Mouse (Mus musculus): ENCODE measurements at regions not wholly inside any gene's neighbourhood (a gene's known extent, or its start where the extent isn't known, plus 50 kb on each side); places are given as distances from the start of the nearest gene placed in this dataset.

- DNase-seq, result no peak
Measured at GRCm38 (mm10) chr8:10866696-10867395, 141.4 kb downstream of the Irs2 start.

GRCm38 (mm10) chr8:10865941-10866513 is 142.2 kb downstream of the Irs2 start:
- DNase-seq, result no peak

DNA sequence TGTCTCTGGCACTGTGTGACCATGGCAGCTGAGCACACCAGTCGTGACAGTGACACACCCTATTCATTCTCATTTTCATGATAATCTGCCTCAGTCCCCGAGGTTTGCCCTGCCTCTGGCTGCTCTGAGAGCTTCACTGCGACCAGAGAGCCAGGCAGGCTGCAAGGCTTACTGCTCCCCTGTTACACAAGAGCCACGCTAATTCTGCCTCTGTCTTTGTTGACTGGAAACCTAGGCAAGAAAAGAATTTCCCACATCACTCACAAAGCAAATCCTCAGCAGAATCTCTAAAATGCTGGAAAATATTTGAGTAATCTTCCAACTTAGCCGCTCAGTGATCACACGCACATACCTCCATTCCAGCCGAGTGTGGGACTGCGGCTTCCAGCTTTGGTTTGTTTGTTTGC is 142.8 kb downstream of the Irs2 start:
- DNase-seq, result no peak

DNA sequence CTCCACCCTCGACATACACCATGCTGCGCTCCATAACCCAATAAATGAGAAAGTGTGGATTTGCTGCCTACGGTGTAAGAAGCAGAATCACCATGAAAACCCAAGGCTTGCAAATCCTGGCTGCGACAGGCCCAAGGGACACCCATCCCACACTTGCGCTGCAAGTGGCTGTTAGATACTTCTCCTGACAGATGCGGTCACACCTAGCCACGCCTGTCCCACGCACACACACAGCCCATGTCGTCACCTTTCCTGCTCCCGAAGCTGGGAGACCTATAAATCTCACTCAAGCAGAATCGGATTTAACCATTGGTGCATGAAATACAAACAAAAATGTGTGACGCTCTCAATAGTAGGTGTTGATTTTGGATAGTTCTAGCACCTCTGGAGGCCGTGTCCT is 145.8 kb downstream of the Irs2 start:
- no peak for DNase-seq

DNA sequence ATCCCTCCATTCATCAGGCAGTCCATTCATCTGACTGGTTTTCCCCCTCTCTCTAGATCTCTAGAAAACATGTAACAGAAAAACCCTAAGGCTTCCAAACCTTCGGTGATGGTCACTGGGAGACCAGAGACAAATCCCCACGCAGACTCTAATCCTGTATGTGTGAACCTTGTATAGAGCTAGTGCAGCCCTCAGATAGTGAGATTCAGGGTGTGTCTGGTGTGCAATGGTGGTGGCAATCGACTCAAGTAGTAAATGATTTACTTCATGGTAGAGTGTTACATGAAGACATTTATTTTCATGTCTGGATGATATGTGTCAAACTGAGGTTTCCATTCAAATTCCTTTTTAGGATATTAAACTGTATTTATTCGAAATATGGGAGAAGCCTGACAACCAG is 147.4 kb downstream of the Irs2 start:
- DNase-seq, result no peak

DNA sequence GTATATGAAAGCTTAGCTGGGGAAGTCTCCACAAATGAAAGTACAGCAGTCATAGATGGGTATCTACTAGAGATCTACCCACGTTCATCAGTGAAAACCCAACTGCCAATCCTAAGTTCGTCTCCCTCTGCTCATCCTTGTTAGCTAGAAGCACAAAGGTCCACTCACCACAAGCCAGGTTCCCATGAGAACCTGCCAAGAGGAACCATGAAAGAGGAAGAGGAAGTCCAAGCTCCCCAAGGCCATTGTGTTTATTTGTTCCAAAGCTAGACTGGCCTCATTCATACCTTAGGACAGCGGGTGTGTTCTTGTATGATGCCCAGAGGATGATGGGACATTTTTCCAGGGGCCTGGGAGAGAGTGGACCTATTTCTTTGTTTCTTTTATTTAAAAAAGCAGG is 150.4 kb downstream of the Irs2 start:
- DNase-seq, result no peak

- no peak for DNase-seq
Measured at GRCm38 (mm10) chr8:10856996-10857720, 151.1 kb downstream of the Irs2 start.

GRCm38 (mm10) chr8:10855696-10856095 is 152.6 kb downstream of the Irs2 start:
- DNase-seq, result no peak

DNA sequence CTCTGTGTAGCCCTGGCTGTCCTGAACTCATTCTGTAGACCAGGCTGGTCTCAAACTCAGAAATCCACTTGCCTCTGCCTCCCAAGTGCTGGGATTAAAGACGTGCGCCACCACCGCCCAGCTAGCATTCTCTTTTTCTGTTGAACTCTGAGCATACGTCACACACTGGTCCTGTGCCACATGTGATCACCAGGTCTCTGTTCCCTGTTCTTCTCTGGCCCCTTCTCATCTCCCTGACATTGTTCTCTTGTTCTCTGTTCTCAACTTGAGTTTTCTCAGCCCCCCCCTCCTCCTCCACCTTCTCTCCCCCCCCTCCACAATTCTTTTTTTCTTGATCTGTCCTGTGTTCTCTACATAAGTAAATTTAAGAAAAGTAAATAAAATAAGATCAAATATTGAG is 153.1 kb downstream of the Irs2 start:
- DNase-seq, result no peak

DNA sequence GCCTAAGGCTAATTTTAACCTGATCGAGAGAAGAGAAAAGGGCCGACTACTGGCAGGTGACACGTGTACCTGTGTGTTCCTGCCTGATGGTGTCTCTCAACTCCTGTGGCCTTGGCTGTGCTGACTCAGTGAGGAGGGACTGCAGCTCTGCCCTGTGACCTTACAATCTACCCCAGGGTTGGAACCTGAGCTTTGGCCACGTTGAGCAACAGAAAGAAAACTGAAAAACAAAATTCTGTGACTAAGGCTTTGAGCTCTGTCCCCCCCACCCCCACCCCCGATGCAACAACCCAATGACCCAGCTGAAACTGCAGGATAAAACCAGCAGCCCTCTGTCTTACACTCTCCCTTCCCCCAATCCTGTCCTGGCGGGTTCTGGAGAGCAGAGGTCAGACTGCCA is 153.7 kb downstream of the Irs2 start:
- DNase-seq, result no peak

DNA sequence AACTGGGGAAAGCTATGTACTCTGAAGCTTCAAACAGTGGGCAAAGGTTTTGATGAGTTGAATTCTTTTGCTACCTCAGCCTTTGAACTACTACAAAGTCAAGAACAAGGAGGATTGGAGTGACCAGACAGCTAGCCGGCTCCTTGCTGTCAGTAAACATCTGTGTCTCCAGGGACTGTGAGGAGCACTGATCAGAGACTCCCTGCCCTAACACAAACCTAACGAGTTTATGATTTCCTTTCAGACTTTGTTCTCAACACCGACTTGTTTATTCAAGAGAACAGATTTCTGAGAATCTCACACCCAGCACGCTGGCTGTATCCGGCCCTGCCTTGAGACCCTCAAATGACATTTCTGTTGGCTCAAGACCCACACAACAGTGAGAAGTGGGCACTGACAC is 154.4 kb downstream of the Irs2 start:
- DNase-seq, result no peak

- DNase-seq, result no peak
Measured at GRCm38 (mm10) chr8:10849916-10850315, 158.3 kb downstream of the Irs2 start.

GRCm38 (mm10) chr8:10845607-10846006 is 162.7 kb downstream of the Irs2 start:
- no peak for DNase-seq

DNA sequence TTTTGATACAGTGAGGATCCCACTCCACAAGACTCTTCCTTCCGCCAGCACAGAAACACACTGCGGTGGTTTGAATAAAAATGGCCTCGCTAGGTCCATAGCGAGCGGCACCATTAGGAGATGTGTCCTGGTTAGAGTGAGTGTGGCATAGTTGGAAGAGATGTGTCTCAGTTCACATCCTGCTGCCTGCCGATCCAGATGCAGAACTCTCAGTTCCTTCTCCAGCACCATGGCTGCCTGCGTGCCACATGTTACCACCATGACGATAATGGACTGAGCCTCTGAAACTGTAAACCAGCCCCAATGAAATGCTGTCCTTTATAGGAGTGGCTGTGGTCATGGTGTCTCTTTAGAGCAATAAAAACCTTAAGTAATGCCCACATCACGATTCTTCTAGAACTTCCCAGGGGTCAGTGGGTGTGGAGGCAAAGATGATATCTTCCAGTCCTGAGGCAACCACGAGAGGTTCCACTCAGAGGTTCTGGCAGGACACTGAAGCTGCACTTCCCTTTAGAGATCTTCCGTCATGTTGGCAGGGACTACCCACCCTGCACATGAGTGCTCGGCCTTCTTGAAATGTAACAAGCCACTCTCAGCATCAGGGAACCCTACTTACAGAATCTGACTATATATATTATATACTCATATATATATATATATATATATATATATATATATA is 167.3 kb downstream of the Irs2 start:
- no peak for DNase-seq

DNA sequence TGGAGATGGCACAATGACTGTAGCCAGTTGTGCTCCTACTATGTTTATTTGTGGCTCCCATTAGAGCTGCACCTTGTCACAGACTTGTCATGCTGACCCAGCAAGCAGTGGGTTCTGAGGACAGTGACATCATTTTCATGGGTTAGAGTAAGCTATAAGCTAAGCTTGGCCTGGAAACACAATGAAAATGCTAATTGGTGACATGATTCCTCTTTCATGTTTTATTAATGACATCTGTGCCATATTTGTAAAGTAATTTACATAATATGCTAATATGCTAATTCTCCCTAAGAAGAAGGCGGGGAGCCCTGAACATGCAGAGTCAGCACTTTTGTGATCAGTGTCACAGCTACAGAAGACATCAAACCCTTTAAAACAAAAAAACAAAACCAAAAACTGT is 168.2 kb downstream of the Irs2 start:
- DNase-seq, result no peak

GRCm38 (mm10) chr8:10835054-10835453 is 173.2 kb downstream of the Irs2 start:
- DNase-seq, result no peak

GRCm38 (mm10) chr8:10831864-10832263 is 176.4 kb downstream of the Irs2 start:
- no peak for DNase-seq

DNA sequence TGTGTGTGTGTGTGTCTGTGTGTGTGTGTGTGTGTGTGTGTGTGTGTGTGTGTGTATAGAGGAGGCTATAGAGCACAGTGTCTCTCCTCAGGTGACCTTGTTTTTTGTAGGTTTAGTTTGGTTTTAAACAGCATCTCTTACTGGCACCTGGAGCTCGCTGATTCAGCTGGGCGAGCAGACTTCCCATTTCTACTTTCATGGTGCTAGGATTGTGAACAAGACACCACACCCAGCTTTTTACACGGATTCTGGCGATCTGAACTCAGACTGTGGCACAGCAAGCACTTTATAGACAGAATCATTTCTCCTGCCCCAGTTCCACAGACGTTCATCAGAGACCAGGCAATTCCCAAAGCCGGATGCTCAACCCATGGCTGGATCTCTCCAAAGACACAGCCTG is 177.0 kb downstream of the Irs2 start:
- DNase-seq, result no peak

DNA sequence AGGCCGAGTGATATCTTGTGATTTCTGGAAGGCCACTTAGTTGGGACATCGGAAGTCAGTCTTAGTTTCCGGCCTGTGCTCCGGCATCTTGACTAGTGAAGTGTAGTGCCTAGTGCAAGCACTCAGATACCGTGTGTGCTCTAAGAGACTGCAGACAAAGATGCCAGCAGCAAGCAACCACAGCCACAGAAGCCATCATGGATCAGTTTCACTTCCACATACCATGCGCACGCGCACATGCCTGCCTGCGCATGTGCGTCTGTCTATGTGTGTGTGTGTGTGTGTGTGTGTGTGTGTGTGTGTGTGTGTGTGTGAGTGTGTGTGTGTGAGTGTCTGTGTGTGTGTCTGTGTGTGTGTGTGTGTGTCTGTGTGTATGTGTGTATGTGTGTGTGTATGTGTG is 177.4 kb downstream of the Irs2 start:
- DNase-seq, result no peak

DNA sequence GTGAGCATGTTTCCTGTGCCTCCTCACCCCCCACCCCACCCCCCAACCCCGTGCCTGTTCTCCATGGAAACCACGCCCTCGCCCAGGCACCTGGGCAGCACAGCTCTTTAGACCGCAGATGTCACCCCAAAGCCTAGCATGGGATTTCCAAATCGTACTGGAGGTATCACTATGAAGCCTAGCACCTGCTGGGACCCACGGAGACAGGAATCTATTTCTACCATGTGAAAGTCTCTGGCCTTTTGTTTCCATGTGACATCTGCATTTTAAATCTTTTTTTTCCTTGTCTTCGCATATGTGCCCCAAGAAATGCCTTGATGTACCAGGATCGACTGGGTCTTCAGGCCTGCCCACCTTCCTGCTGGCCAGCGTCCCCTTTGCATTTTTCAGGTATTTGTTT is 179.7 kb downstream of the Irs2 start:
- DNase-seq, result no peak

GRCm38 (mm10) chr8:10827560-10827959 is 180.7 kb downstream of the Irs2 start:
- DNase-seq, result no peak

DNA sequence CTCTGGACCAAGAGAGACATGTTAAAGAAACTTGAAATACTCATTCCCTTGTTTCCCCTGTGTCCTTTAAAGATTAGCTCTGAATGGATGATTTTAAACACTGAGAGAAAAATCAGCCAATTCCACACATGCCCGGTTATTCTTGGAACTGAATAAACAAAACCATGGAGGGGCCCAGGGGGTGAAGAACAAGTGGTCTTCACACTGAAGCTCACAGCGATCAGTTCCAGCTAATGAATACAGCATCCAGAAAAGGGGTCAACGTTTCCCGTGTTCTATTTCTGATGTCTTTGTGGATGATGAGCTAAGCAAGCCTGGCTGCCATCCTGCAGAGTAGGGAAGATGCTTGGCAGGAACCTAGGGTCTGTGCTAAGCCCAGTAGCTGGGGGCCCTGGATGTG is 182.3 kb downstream of the Irs2 start:
- DNase-seq, result no peak

DNA sequence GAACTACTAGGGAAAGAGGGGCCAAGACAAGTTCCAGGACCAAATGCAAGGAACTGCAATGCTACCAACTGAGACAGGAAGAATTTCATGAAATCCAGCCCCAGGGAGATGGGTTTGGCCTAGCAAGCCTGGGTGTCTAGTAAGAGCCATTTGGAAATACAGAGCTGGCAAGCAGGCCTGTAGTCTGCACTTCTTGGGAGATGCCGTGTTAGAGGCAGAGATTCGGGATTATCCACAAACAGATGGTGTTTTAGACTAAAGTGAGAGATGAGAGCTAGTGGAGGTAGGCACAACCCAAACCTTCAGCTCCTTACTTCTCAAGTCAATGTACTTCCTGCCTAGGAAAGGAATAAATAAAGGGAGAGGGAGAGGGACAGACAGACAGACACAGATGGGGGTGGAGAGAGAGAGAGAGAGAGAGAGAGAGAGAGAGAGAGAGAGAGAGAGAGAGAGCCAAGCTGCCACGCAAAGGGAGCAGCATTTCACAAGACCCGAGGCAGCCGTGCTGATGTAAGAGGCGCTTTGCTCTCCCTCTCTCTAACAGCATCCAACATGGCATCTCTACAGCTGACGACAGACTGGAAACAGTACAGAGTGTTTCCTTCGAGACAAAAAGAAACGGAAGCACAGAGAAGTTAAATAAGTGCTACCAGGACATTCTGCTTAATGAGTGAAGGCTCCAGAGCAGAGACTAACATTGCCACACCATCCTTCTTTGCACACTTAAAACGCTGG is 182.9 kb downstream of the Irs2 start:
- DNase-seq, result no peak
